Mouse (Mus musculus) CH12.LX (cell line): ENCODE measurements around the gene Pdpk1. TPM values are rescaled to one million over a fixed set of nuclear protein-coding genes. Genes with fewer than 3 reads are reported as not detected.

ENCODE experiments used
- DNase-seq: peaks from one replicate; pipeline ENCODE4 v3.0.0-alpha.2; 2013; ENCODE audit errors: extremely low read depth
- H3K27ac ChIP-seq: 2 replicates; pipeline ENCODE4 v1.5.1; 2012; ENCODE audit warnings: low read depth, mild to moderate bottlenecking, control low read depth, moderate library complexity; ENCODE audit not compliant: insufficient read depth
- H3K27me3 ChIP-seq: replicated peaks from 2 replicates; pipeline ENCODE3; 2012; ENCODE audit warnings: inconsistent platforms
- H3K36me3 ChIP-seq, 2 experiments: replicated peaks in 1 of 2; 2 replicates each; pipeline versions ENCODE3 to v1.6.1; 2012; ENCODE audit warnings: inconsistent platforms in 1 of 2, low read length in 1 of 2, mild to moderate bottlenecking in 1 of 2, mixed read lengths in 1 of 2, moderate library complexity in 1 of 2; ENCODE audit not compliant: control insufficient read depth in 1 of 2, insufficient read depth in 1 of 2
- H3K4me1 ChIP-seq, 2 experiments: 2 replicates each; pipeline ENCODE4 v1.6.1; 2012; ENCODE audit warnings: inconsistent platforms in 1 of 2, moderate library complexity in 1 of 2; ENCODE audit not compliant: insufficient read depth in 2 of 2, control insufficient read depth in 1 of 2
- H3K4me2 ChIP-seq: 2 replicates; pipeline ENCODE4 v1.6.1; 2012; ENCODE audit warnings: low read depth, mild to moderate bottlenecking, control low read depth; ENCODE audit not compliant: poor library complexity, insufficient read depth, severe bottlenecking
- H3K4me3 ChIP-seq, 3 experiments: fragments of 150-350 bp in 1 of 3; sonication (generic) in 1 of 3; replicated peaks in 1 of 3; 2 replicates each; pipeline versions ENCODE3 to v1.5.1; 2011 to 2012; ENCODE audit warnings: low read depth in 2 of 3, low read length in 2 of 3, mild to moderate bottlenecking in 2 of 3, moderate library complexity in 2 of 3, control low read depth in 1 of 3, improper control_type of control experiment in 1 of 3, inconsistent platforms in 1 of 3, mixed read lengths in 1 of 3; ENCODE audit not compliant: poor library complexity in 1 of 3
- H3K79me2 ChIP-seq: replicated peaks from 2 replicates; pipeline ENCODE4 v1.6.1; 2012; ENCODE audit warnings: mild to moderate bottlenecking, moderate library complexity; ENCODE audit not compliant: control insufficient read depth, poor library complexity, insufficient read depth, severe bottlenecking; ENCODE audit errors: extremely low read depth
- H3K9ac ChIP-seq: 2 replicates; pipeline ENCODE4 v1.6.1; 2012; ENCODE audit warnings: low read depth, mild to moderate bottlenecking, control low read depth, moderate library complexity; ENCODE audit not compliant: insufficient read depth
- H3K9me3 ChIP-seq: replicated peaks from 2 replicates; pipeline ENCODE3; 2012; ENCODE audit warnings: low read length, inconsistent platforms, mixed read lengths
- BHLHE40 ChIP-seq: IDR thresholded peaks from 2 replicates; pipeline ENCODE4 v1.6.1; 2011; ENCODE audit warnings: mild to moderate bottlenecking, low read depth, low read length, improper control_type of control experiment
- CHD1 ChIP-seq: IDR thresholded peaks from 2 replicates; pipeline ENCODE4 v1.6.1; 2012; ENCODE audit warnings: low read depth, low read length, improper control_type of control experiment, inconsistent platforms
- CHD2 ChIP-seq: IDR thresholded peaks from 2 replicates; pipeline ENCODE4 v1.6.1; 2011; ENCODE audit warnings: low read length, improper control_type of control experiment
- CTCF ChIP-seq, 2 experiments: IDR thresholded peaks in 1 of 2; conservative IDR thresholded peaks in 1 of 2; 2 replicates each; pipeline ENCODE4 v1.5.1; 2011 to 2012; ENCODE audit warnings: low read depth in 2 of 2, low read length in 2 of 2, improper control_type of control experiment in 1 of 2, inconsistent platforms in 1 of 2, mild to moderate bottlenecking in 1 of 2, moderate library complexity in 1 of 2
- E2F4 ChIP-seq: IDR thresholded peaks from 2 replicates; pipeline ENCODE4 v1.6.1; 2011; ENCODE audit warnings: low read depth, low read length, improper control_type of control experiment; ENCODE audit not compliant: insufficient replicate concordance
- ELF1 ChIP-seq: IDR thresholded peaks from 2 replicates; pipeline ENCODE4 v1.6.1; 2014; ENCODE audit warnings: low read depth, mild to moderate bottlenecking, inconsistent platforms, low read length, improper control_type of control experiment
- EP300 ChIP-seq: IDR thresholded peaks from 2 replicates; pipeline ENCODE4 v1.6.1; 2011; ENCODE audit warnings: low read length, improper control_type of control experiment
- ETS1 ChIP-seq: conservative IDR thresholded peaks from 2 replicates; pipeline ENCODE4 v1.6.1; 2012; ENCODE audit warnings: low read depth, mild to moderate bottlenecking, inconsistent platforms, low read length, improper control_type of control experiment, moderate library complexity
- GABPA ChIP-seq: IDR thresholded peaks from 2 replicates; pipeline ENCODE4 v1.6.1; 2012; ENCODE audit warnings: low read depth, low read length, improper control_type of control experiment, inconsistent platforms; ENCODE audit not compliant: insufficient replicate concordance
- HCFC1 ChIP-seq: IDR thresholded peaks from 2 replicates; pipeline ENCODE4 v1.6.1; 2012; ENCODE audit warnings: low read depth, mild to moderate bottlenecking, inconsistent platforms, low read length, improper control_type of control experiment
- IRF4 ChIP-seq: IDR thresholded peaks from 2 replicates; pipeline ENCODE4 v1.6.1; 2014; ENCODE audit warnings: low read depth, mild to moderate bottlenecking, inconsistent platforms, low read length, improper control_type of control experiment
- JUND ChIP-seq: conservative IDR thresholded peaks from 2 replicates; pipeline ENCODE4 v1.6.1; 2011; ENCODE audit warnings: low read depth, low read length, improper control_type of control experiment
- KAT2A ChIP-seq: IDR thresholded peaks from 2 replicates; pipeline ENCODE4 v1.6.1; 2012; ENCODE audit warnings: low read length, improper control_type of control experiment, inconsistent platforms; ENCODE audit not compliant: insufficient replicate concordance
- MAFK ChIP-seq: IDR thresholded peaks from 2 replicates; pipeline ENCODE4 v1.6.1; 2011; ENCODE audit warnings: low read length, improper control_type of control experiment; ENCODE audit not compliant: insufficient replicate concordance
- MAX ChIP-seq: IDR thresholded peaks from 2 replicates; pipeline ENCODE4 v1.6.1; 2011; ENCODE audit warnings: low read length, improper control_type of control experiment
- MEF2A ChIP-seq: IDR thresholded peaks from 2 replicates; pipeline ENCODE4 v1.6.1; 2014; ENCODE audit warnings: low read depth, mild to moderate bottlenecking, inconsistent platforms, low read length, improper control_type of control experiment, borderline replicate concordance
- MXI1 ChIP-seq: IDR thresholded peaks from 2 replicates; pipeline ENCODE4 v1.6.1; 2011; ENCODE audit warnings: mild to moderate bottlenecking, low read depth, low read length, improper control_type of control experiment
- MYC ChIP-seq: IDR thresholded peaks from 2 replicates; pipeline ENCODE4 v1.6.1; 2011; ENCODE audit warnings: low read depth, mild to moderate bottlenecking, improper control_type of control experiment, low read length
- NELFE ChIP-seq: IDR thresholded peaks from 2 replicates; pipeline ENCODE4 v1.6.1; 2011; ENCODE audit warnings: low read depth, low read length, improper control_type of control experiment
- NRF1 ChIP-seq: IDR thresholded peaks from 2 replicates; pipeline ENCODE4 v1.6.1; 2014; ENCODE audit warnings: low read depth, mild to moderate bottlenecking, inconsistent platforms, low read length, improper control_type of control experiment, moderate library complexity
- PAX5 ChIP-seq: IDR thresholded peaks from 2 replicates; pipeline ENCODE4 v1.6.1; 2012; ENCODE audit warnings: low read length, inconsistent platforms, mixed read lengths
- POLR2A ChIP-seq: IDR thresholded peaks from 2 replicates; pipeline ENCODE4 v1.6.1; 2011; ENCODE audit warnings: low read depth, mild to moderate bottlenecking, improper control_type of control experiment, low read length
- POLR2AphosphoS2 ChIP-seq: IDR thresholded peaks from 2 replicates; pipeline ENCODE4 v1.6.1; 2011; ENCODE audit warnings: low read depth, low read length, improper control_type of control experiment
- RAD21 ChIP-seq: IDR thresholded peaks from 2 replicates; pipeline ENCODE4 v1.6.1; 2011; ENCODE audit warnings: low read depth, mild to moderate bottlenecking, low read length, improper control_type of control experiment, moderate library complexity
- SIN3A ChIP-seq: IDR thresholded peaks from 2 replicates; pipeline ENCODE4 v1.6.1; 2012; ENCODE audit warnings: low read length, improper control_type of control experiment, inconsistent platforms
- TBP ChIP-seq: conservative IDR thresholded peaks from 2 replicates; pipeline ENCODE4 v1.6.1; 2011; ENCODE audit warnings: low read depth, low read length, improper control_type of control experiment
- USF2 ChIP-seq: conservative IDR thresholded peaks from 2 replicates; pipeline ENCODE4 v1.6.1; 2011; ENCODE audit warnings: low read depth, low read length, improper control_type of control experiment
- ZC3H11A ChIP-seq: IDR thresholded peaks from 2 replicates; pipeline ENCODE4 v1.6.1; 2012; ENCODE audit warnings: low read depth, mild to moderate bottlenecking, inconsistent platforms, low read length, improper control_type of control experiment
- ZKSCAN1 ChIP-seq: IDR thresholded peaks from 2 replicates; pipeline ENCODE4 v1.6.1; 2012; ENCODE audit warnings: low read depth, inconsistent platforms, low read length, improper control_type of control experiment, borderline replicate concordance
- ZMIZ1 ChIP-seq: IDR thresholded peaks from 2 replicates; pipeline ENCODE4 v1.6.1; 2012; ENCODE audit warnings: low read depth, mild to moderate bottlenecking, inconsistent platforms, low read length, improper control_type of control experiment
- dilution Hi-C: fragments of 300-500 bp; cut with MboI; formaldehyde crosslinking; loops from 2 replicates; pipeline ENCODE4 v1.14.3; 2020; ENCODE audit warnings: low sequenced_read_pairs; ENCODE audit not compliant: extremely low pct_unique_long_range_greater_than_20kb, extremely low pct_ligation_motif_present
- in situ Hi-C: fragments of 300-500 bp; cut with MboI; formaldehyde crosslinking; loops from 3 replicates; pipeline ENCODE4 v1.14.3; 2019; ENCODE audit warnings: low sequenced_read_pairs, low pct_ligation_motif_present, low pct_unique_long_range_greater_than_20kb, mixed read lengths
- polyA plus RNA-seq: library from polyadenylated mRNA; unstranded; fragments of >175 nt; gene quantifications from 2 replicates; pipeline ENCODE4 v1.2.1, GENCODE M21; 2012; ENCODE audit warnings: low read depth; ENCODE audit not compliant: insufficient read length
- total RNA-seq, 2 experiments: library from RNA; depleted of rRNA; stranded (reverse); fragments of 300-350 nt in 1 of 2; fragments of >200 nt in 1 of 2; gene quantifications; 2 replicates each; pipeline ENCODE4 v1.2.3; 2012 to 2014

Gene Pdpk1
- total and polyA plus RNA-seq, 3 experiments, result 12.2 to 17.0 (median 15.9) TPM

GRCm38 (mm10) chr17:24154463-24154862 is 3.7 kb upstream of the Pdpk1 start:
- Histone ChIP-seq H3K27ac (no peak overlapping the region), H3K4me3 (no peak overlapping the region), H3K4me2 (no peak overlapping the region), H3K4me1 (peaks cover 2 to 20% of the 10 kb centered on the region in 2 experiments; a peak in 2 of 4 replicates), H3K79me2 (no peaks in the 10 kb centered on the region), H3K9me3 (no peaks in the 10 kb centered on the region), H3K9ac (no peak overlapping the region), H3K27me3 (no peaks in the 10 kb centered on the region), H3K36me3 (no peaks in the 10 kb centered on the region)
- in situ Hi-C loops (no loop called here), dilution Hi-C loops (no loop called here)
- TF ChIP-seq E2F4 (no peak), KAT2A (no peak), ZKSCAN1 (no peak), POLR2A (no peak), BHLHE40 (peak; percentile 37; the same call in 1 of the 2 replicates), PAX5 (no peak), POLR2AphosphoS2 (no peak), ELF1 (no peak)
- DNase-seq, result no peak

- Histone ChIP-seq H3K27me3 (no peaks in the 10 kb centered on the region), H3K79me2 (no peaks in the 10 kb centered on the region), H3K4me1 (peaks cover 2 to 20% of the 10 kb centered on the region in 2 experiments; a peak in 2 of 4 replicates), H3K9ac (peak overlapping the region; percentile 2; the same call in 1 of the 2 replicates), H3K27ac (no peak overlapping the region), H3K4me2 (peak overlapping the region; percentile 32), H3K9me3 (no peaks in the 10 kb centered on the region), H3K36me3 (no peaks in the 10 kb centered on the region), H3K4me3 (peak overlapping the region; percentile 42 to 53 (median 50))
- dilution Hi-C loops (no loop called here), in situ Hi-C loops (no loop called here)
- peak; percentile 83 for DNase-seq
- TF ChIP-seq ZMIZ1 (no peak), ZC3H11A (no peak), CHD1 (no peak), ZKSCAN1 (no peak), MYC (no peak; the same call in 1 of the 2 replicates), MAFK (no peak), KAT2A (no peak), CTCF (conservative IDR thresholded peaks at IDR 0.05 in 1 of 2, IDR thresholded peaks at IDR 0.05 in 1 of 2; ENCODE audit: low read depth in 2 of 2, low read length in 2 of 2) (peak in 1 of 2 experiments; percentile 98; a peak in 3 of 4 replicates), NELFE (peak; percentile 30; the same call in 1 of the 2 replicates), POLR2AphosphoS2 (no peak), NRF1 (no peak), BHLHE40 (no peak), CHD2 (no peak), RAD21 (peak; percentile 72), IRF4 (peak; percentile 34; the same call in 1 of the 2 replicates), HCFC1 (no peak), USF2 (no peak), E2F4 (no peak), MAX (no peak), GABPA (no peak), MXI1 (peak; percentile 54; the same call in 1 of the 2 replicates), POLR2A (no peak), JUND (no peak), EP300 (no peak), MEF2A (no peak), SIN3A (no peak), TBP (no peak), ETS1 (no peak), PAX5 (no peak), ELF1 (peak; percentile 26; the same call in 1 of the 2 replicates)
Measured at GRCm38 (mm10) chr17:24151890-24152563, 1.3 kb upstream of the Pdpk1 start.
